Mouse (Mus musculus) CH12.LX (cell line): ENCODE measurements around the gene Tapbpl. TPM values are rescaled to one million over a fixed set of nuclear protein-coding genes. Genes with fewer than 3 reads are reported as not detected.

Experiments used
- DNase-seq: peaks from one replicate; pipeline ENCODE4 v3.0.0-alpha.2; 2013; ENCODE audit errors: extremely low read depth
- H3K27ac ChIP-seq: 2 replicates; pipeline ENCODE4 v1.5.1; 2012; ENCODE audit warnings: low read depth, mild to moderate bottlenecking, control low read depth, moderate library complexity; ENCODE audit not compliant: insufficient read depth
- H3K27me3 ChIP-seq: replicated peaks from 2 replicates; pipeline ENCODE3; 2012; ENCODE audit warnings: inconsistent platforms
- H3K36me3 ChIP-seq, 2 experiments: replicated peaks in 1 of 2; 2 replicates each; pipeline versions ENCODE3 to v1.6.1; 2012; ENCODE audit warnings: inconsistent platforms in 1 of 2, low read length in 1 of 2, mild to moderate bottlenecking in 1 of 2, mixed read lengths in 1 of 2, moderate library complexity in 1 of 2; ENCODE audit not compliant: control insufficient read depth in 1 of 2, insufficient read depth in 1 of 2
- H3K4me1 ChIP-seq, 2 experiments: 2 replicates each; pipeline ENCODE4 v1.6.1; 2012; ENCODE audit warnings: inconsistent platforms in 1 of 2, moderate library complexity in 1 of 2; ENCODE audit not compliant: insufficient read depth in 2 of 2, control insufficient read depth in 1 of 2
- H3K4me2 ChIP-seq: 2 replicates; pipeline ENCODE4 v1.6.1; 2012; ENCODE audit warnings: low read depth, mild to moderate bottlenecking, control low read depth; ENCODE audit not compliant: poor library complexity, insufficient read depth, severe bottlenecking
- H3K4me3 ChIP-seq, 3 experiments: fragments of 150-350 bp in 1 of 3; sonication (generic) in 1 of 3; replicated peaks in 1 of 3; 2 replicates each; pipeline versions ENCODE3 to v1.5.1; 2011 to 2012; ENCODE audit warnings: low read depth in 2 of 3, low read length in 2 of 3, mild to moderate bottlenecking in 2 of 3, moderate library complexity in 2 of 3, control low read depth in 1 of 3, improper control_type of control experiment in 1 of 3, inconsistent platforms in 1 of 3, mixed read lengths in 1 of 3; ENCODE audit not compliant: poor library complexity in 1 of 3
- H3K79me2 ChIP-seq: replicated peaks from 2 replicates; pipeline ENCODE4 v1.6.1; 2012; ENCODE audit warnings: mild to moderate bottlenecking, moderate library complexity; ENCODE audit not compliant: control insufficient read depth, poor library complexity, insufficient read depth, severe bottlenecking; ENCODE audit errors: extremely low read depth
- H3K9ac ChIP-seq: 2 replicates; pipeline ENCODE4 v1.6.1; 2012; ENCODE audit warnings: low read depth, mild to moderate bottlenecking, control low read depth, moderate library complexity; ENCODE audit not compliant: insufficient read depth
- H3K9me3 ChIP-seq: replicated peaks from 2 replicates; pipeline ENCODE3; 2012; ENCODE audit warnings: low read length, inconsistent platforms, mixed read lengths
- BHLHE40 ChIP-seq: IDR thresholded peaks from 2 replicates; pipeline ENCODE4 v1.6.1; 2011; ENCODE audit warnings: mild to moderate bottlenecking, low read depth, low read length, improper control_type of control experiment
- CHD1 ChIP-seq: IDR thresholded peaks from 2 replicates; pipeline ENCODE4 v1.6.1; 2012; ENCODE audit warnings: low read depth, low read length, improper control_type of control experiment, inconsistent platforms
- CHD2 ChIP-seq: IDR thresholded peaks from 2 replicates; pipeline ENCODE4 v1.6.1; 2011; ENCODE audit warnings: low read length, improper control_type of control experiment
- CTCF ChIP-seq, 2 experiments: IDR thresholded peaks in 1 of 2; conservative IDR thresholded peaks in 1 of 2; 2 replicates each; pipeline ENCODE4 v1.5.1; 2011 to 2012; ENCODE audit warnings: low read depth in 2 of 2, low read length in 2 of 2, improper control_type of control experiment in 1 of 2, inconsistent platforms in 1 of 2, mild to moderate bottlenecking in 1 of 2, moderate library complexity in 1 of 2
- E2F4 ChIP-seq: IDR thresholded peaks from 2 replicates; pipeline ENCODE4 v1.6.1; 2011; ENCODE audit warnings: low read depth, low read length, improper control_type of control experiment; ENCODE audit not compliant: insufficient replicate concordance
- ELF1 ChIP-seq: IDR thresholded peaks from 2 replicates; pipeline ENCODE4 v1.6.1; 2014; ENCODE audit warnings: low read depth, mild to moderate bottlenecking, inconsistent platforms, low read length, improper control_type of control experiment
- EP300 ChIP-seq: IDR thresholded peaks from 2 replicates; pipeline ENCODE4 v1.6.1; 2011; ENCODE audit warnings: low read length, improper control_type of control experiment
- ETS1 ChIP-seq: conservative IDR thresholded peaks from 2 replicates; pipeline ENCODE4 v1.6.1; 2012; ENCODE audit warnings: low read depth, mild to moderate bottlenecking, inconsistent platforms, low read length, improper control_type of control experiment, moderate library complexity
- GABPA ChIP-seq: IDR thresholded peaks from 2 replicates; pipeline ENCODE4 v1.6.1; 2012; ENCODE audit warnings: low read depth, low read length, improper control_type of control experiment, inconsistent platforms; ENCODE audit not compliant: insufficient replicate concordance
- HCFC1 ChIP-seq: IDR thresholded peaks from 2 replicates; pipeline ENCODE4 v1.6.1; 2012; ENCODE audit warnings: low read depth, mild to moderate bottlenecking, inconsistent platforms, low read length, improper control_type of control experiment
- IRF4 ChIP-seq: IDR thresholded peaks from 2 replicates; pipeline ENCODE4 v1.6.1; 2014; ENCODE audit warnings: low read depth, mild to moderate bottlenecking, inconsistent platforms, low read length, improper control_type of control experiment
- JUN ChIP-seq: IDR thresholded peaks from 2 replicates; pipeline ENCODE4 v1.6.1; 2011; ENCODE audit warnings: low read depth, mild to moderate bottlenecking, low read length, improper control_type of control experiment, moderate library complexity; ENCODE audit not compliant: insufficient read depth
- JUND ChIP-seq: conservative IDR thresholded peaks from 2 replicates; pipeline ENCODE4 v1.6.1; 2011; ENCODE audit warnings: low read depth, low read length, improper control_type of control experiment
- KAT2A ChIP-seq: IDR thresholded peaks from 2 replicates; pipeline ENCODE4 v1.6.1; 2012; ENCODE audit warnings: low read length, improper control_type of control experiment, inconsistent platforms; ENCODE audit not compliant: insufficient replicate concordance
- MAFK ChIP-seq: IDR thresholded peaks from 2 replicates; pipeline ENCODE4 v1.6.1; 2011; ENCODE audit warnings: low read length, improper control_type of control experiment; ENCODE audit not compliant: insufficient replicate concordance
- MAX ChIP-seq: IDR thresholded peaks from 2 replicates; pipeline ENCODE4 v1.6.1; 2011; ENCODE audit warnings: low read length, improper control_type of control experiment
- MAZ ChIP-seq: IDR thresholded peaks from 2 replicates; pipeline ENCODE4 v1.6.1; 2012; ENCODE audit warnings: low read depth, mild to moderate bottlenecking, inconsistent platforms, low read length, improper control_type of control experiment, moderate library complexity
- MEF2A ChIP-seq: IDR thresholded peaks from 2 replicates; pipeline ENCODE4 v1.6.1; 2014; ENCODE audit warnings: low read depth, mild to moderate bottlenecking, inconsistent platforms, low read length, improper control_type of control experiment, borderline replicate concordance
- MXI1 ChIP-seq: IDR thresholded peaks from 2 replicates; pipeline ENCODE4 v1.6.1; 2011; ENCODE audit warnings: mild to moderate bottlenecking, low read depth, low read length, improper control_type of control experiment
- MYC ChIP-seq: IDR thresholded peaks from 2 replicates; pipeline ENCODE4 v1.6.1; 2011; ENCODE audit warnings: low read depth, mild to moderate bottlenecking, improper control_type of control experiment, low read length
- NELFE ChIP-seq: IDR thresholded peaks from 2 replicates; pipeline ENCODE4 v1.6.1; 2011; ENCODE audit warnings: low read depth, low read length, improper control_type of control experiment
- NRF1 ChIP-seq: IDR thresholded peaks from 2 replicates; pipeline ENCODE4 v1.6.1; 2014; ENCODE audit warnings: low read depth, mild to moderate bottlenecking, inconsistent platforms, low read length, improper control_type of control experiment, moderate library complexity
- PAX5 ChIP-seq: IDR thresholded peaks from 2 replicates; pipeline ENCODE4 v1.6.1; 2012; ENCODE audit warnings: low read length, inconsistent platforms, mixed read lengths
- POLR2A ChIP-seq: IDR thresholded peaks from 2 replicates; pipeline ENCODE4 v1.6.1; 2011; ENCODE audit warnings: low read depth, mild to moderate bottlenecking, improper control_type of control experiment, low read length
- POLR2AphosphoS2 ChIP-seq: IDR thresholded peaks from 2 replicates; pipeline ENCODE4 v1.6.1; 2011; ENCODE audit warnings: low read depth, low read length, improper control_type of control experiment
- RAD21 ChIP-seq: IDR thresholded peaks from 2 replicates; pipeline ENCODE4 v1.6.1; 2011; ENCODE audit warnings: low read depth, mild to moderate bottlenecking, low read length, improper control_type of control experiment, moderate library complexity
- RCOR1 ChIP-seq: conservative IDR thresholded peaks from 2 replicates; pipeline ENCODE4 v1.6.1; 2012; ENCODE audit warnings: low read depth, mild to moderate bottlenecking, inconsistent platforms, low read length, improper control_type of control experiment
- SIN3A ChIP-seq: IDR thresholded peaks from 2 replicates; pipeline ENCODE4 v1.6.1; 2012; ENCODE audit warnings: low read length, improper control_type of control experiment, inconsistent platforms
- SMC3 ChIP-seq: IDR thresholded peaks from 2 replicates; pipeline ENCODE4 v1.6.1; 2011; ENCODE audit warnings: low read depth, low read length, improper control_type of control experiment
- TBP ChIP-seq: conservative IDR thresholded peaks from 2 replicates; pipeline ENCODE4 v1.6.1; 2011; ENCODE audit warnings: low read depth, low read length, improper control_type of control experiment
- TCF12 ChIP-seq: IDR thresholded peaks from 2 replicates; pipeline ENCODE4 v1.6.1; 2014; ENCODE audit warnings: low read depth, mild to moderate bottlenecking, inconsistent platforms, low read length, improper control_type of control experiment
- UBTF ChIP-seq: IDR thresholded peaks from 2 replicates; pipeline ENCODE4 v1.6.1; 2012; ENCODE audit warnings: low read depth, mild to moderate bottlenecking, inconsistent platforms, low read length, improper control_type of control experiment, moderate library complexity
- USF1 ChIP-seq: IDR thresholded peaks from 2 replicates; pipeline ENCODE4 v1.6.1; 2014; ENCODE audit warnings: low read depth, mild to moderate bottlenecking, inconsistent platforms, low read length, improper control_type of control experiment
- USF2 ChIP-seq: conservative IDR thresholded peaks from 2 replicates; pipeline ENCODE4 v1.6.1; 2011; ENCODE audit warnings: low read depth, low read length, improper control_type of control experiment
- ZC3H11A ChIP-seq: IDR thresholded peaks from 2 replicates; pipeline ENCODE4 v1.6.1; 2012; ENCODE audit warnings: low read depth, mild to moderate bottlenecking, inconsistent platforms, low read length, improper control_type of control experiment
- ZKSCAN1 ChIP-seq: IDR thresholded peaks from 2 replicates; pipeline ENCODE4 v1.6.1; 2012; ENCODE audit warnings: low read depth, inconsistent platforms, low read length, improper control_type of control experiment, borderline replicate concordance
- ZMIZ1 ChIP-seq: IDR thresholded peaks from 2 replicates; pipeline ENCODE4 v1.6.1; 2012; ENCODE audit warnings: low read depth, mild to moderate bottlenecking, inconsistent platforms, low read length, improper control_type of control experiment
- ZNF384 ChIP-seq: IDR thresholded peaks from 2 replicates; pipeline ENCODE4 v1.6.1; 2012; ENCODE audit warnings: low read depth, low read length, improper control_type of control experiment, inconsistent platforms
- dilution Hi-C: fragments of 300-500 bp; cut with MboI; formaldehyde crosslinking; loops from 2 replicates; pipeline ENCODE4 v1.14.3; 2020; ENCODE audit warnings: low sequenced_read_pairs; ENCODE audit not compliant: extremely low pct_unique_long_range_greater_than_20kb, extremely low pct_ligation_motif_present
- in situ Hi-C: fragments of 300-500 bp; cut with MboI; formaldehyde crosslinking; loops from 3 replicates; pipeline ENCODE4 v1.14.3; 2019; ENCODE audit warnings: low sequenced_read_pairs, low pct_ligation_motif_present, low pct_unique_long_range_greater_than_20kb, mixed read lengths
- polyA plus RNA-seq: library from polyadenylated mRNA; unstranded; fragments of >175 nt; gene quantifications from 2 replicates; pipeline ENCODE4 v1.2.1, GENCODE M21; 2012; ENCODE audit warnings: low read depth; ENCODE audit not compliant: insufficient read length
- total RNA-seq, 2 experiments: library from RNA; depleted of rRNA; stranded (reverse); fragments of 300-350 nt in 1 of 2; fragments of >200 nt in 1 of 2; gene quantifications; 2 replicates each; pipeline ENCODE4 v1.2.3; 2012 to 2014

The Tapbpl gene
- total and polyA plus RNA-seq, 3 experiments, result 16.7 to 19.4 (median 17.7) TPM

DNA sequence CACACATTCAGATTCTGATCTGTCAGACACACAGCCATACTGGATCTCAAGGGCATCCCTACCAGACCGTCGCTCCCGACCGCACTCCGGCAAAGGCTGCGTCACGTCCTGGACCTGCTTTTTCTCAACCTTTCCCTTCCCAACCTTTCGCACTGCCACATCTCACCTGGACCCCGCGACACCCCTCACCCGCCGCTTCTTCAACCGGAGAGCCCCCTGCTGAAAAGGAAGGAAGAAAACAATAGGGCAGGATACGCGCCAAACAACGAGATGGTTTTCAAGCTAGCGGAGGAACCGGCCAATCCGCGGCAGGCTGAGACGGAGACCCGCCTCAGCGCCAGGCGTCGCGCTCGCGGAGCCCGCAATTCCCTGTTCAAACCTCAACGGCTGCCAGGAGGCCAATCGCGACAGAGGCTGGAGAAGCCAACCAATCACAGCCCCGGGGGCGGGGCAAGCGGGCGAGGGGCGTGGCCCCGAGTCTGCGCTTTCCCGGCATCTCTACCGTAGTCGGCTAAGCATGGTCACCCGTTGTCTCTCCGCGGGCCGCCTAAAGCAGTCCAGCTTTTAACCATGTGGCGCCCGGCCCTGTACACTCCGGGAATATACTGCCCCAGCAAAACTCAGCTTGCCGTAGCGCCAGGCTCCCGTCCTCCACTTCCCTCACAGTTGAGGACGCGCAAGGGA lies 40.2 kb downstream of the Tapbpl start, which contains the start of the genes Ncapd2 and Mrpl51:
Gene Ncapd2, minus strand, starts transcription at position 370 of the 684 bp plus-strand sequence.
Gene Mrpl51, plus strand, starts transcription at position 470 of the 684 bp plus-strand sequence.
- H3K9ac ChIP-seq, result peak within 1 kb of the TSS; percentile 93
- H3K27me3 ChIP-seq, result no peaks in the 10 kb centered on the region
- TF ChIP-seq TBP, result no peak; the same call in 1 of the 2 replicates
- peak; percentile 50 for TF ChIP-seq IRF4
- TF ChIP-seq ZC3H11A, result no peak
- peak; percentile 86 for TF ChIP-seq CHD2
- no peak for TF ChIP-seq RCOR1
- TF ChIP-seq MYC, result peak; percentile 85
- no peak for TF ChIP-seq ZMIZ1
- TF ChIP-seq SIN3A, result peak; percentile 85
- peak; percentile 89 for TF ChIP-seq POLR2AphosphoS2
- TF ChIP-seq JUN, result no peak
- TF ChIP-seq GABPA, result no peak
- peak; percentile 54 for TF ChIP-seq MAX
- TF ChIP-seq E2F4, result peak; percentile 90; the same call in 1 of the 2 replicates
- no peak for TF ChIP-seq ZNF384
- peak; percentile 85; the same call in 1 of the 2 replicates for TF ChIP-seq CHD1
- no peak for TF ChIP-seq MAZ
- TF ChIP-seq ELF1, result no peak; the same call in 1 of the 2 replicates
- peak; percentile 92 for TF ChIP-seq POLR2A
- TF ChIP-seq USF1, result no peak
- no peak for TF ChIP-seq PAX5
- TF ChIP-seq MEF2A, result no peak
- no peak for TF ChIP-seq TCF12
- TF ChIP-seq HCFC1, result no peak
- TF ChIP-seq CTCF (conservative IDR thresholded peaks at IDR 0.05 in 1 of 2, IDR thresholded peaks at IDR 0.05 in 1 of 2; ENCODE audit: low read depth in 2 of 2, low read length in 2 of 2), result no peak
- no peak for TF ChIP-seq BHLHE40
- peak; percentile 66 for TF ChIP-seq NELFE
- TF ChIP-seq KAT2A, result 0 out of 2 replicates have a peak, but pooled peaks have one; percentile 66
- no peak for TF ChIP-seq ZKSCAN1
- TF ChIP-seq ETS1, result no peak
- no peak for TF ChIP-seq EP300
- peak; percentile 83 for TF ChIP-seq MXI1
- TF ChIP-seq JUND, result no peak
- TF ChIP-seq UBTF, result no peak
- TF ChIP-seq RAD21, result no peak
- peak; percentile 76 for TF ChIP-seq NRF1
- TF ChIP-seq USF2, result no peak
- no peak for TF ChIP-seq MAFK
- no peak for TF ChIP-seq SMC3
- dilution Hi-C loops, result no loop called here
- peak; percentile 97 for DNase-seq
- peaks cover 39% of the 10 kb centered on the region for H3K79me2 ChIP-seq
- H3K4me1 ChIP-seq, result peaks cover 0 to 21% of the 10 kb centered on the region in 2 experiments; a peak in 2 of 4 replicates
- H3K27ac ChIP-seq, result peak within 1 kb of the TSS; percentile 97
- H3K9me3 ChIP-seq, result no peaks in the 10 kb centered on the region
- in situ Hi-C loops, result no loop called here
- peak within 1 kb of the TSS; percentile 96 for H3K4me2 ChIP-seq
- peaks cover 31 to 52% of the 10 kb centered on the region in 2 experiments for H3K36me3 ChIP-seq
- peak within 1 kb of the TSS; percentile 87 to 100 (median 95) for H3K4me3 ChIP-seq
